Mouse (Mus musculus) frontal cortex, adult (tissue): ENCODE results near the gene Plxnb1.
"Not testable (repeated sequence)": the region's sequence is repeated elsewhere in the genome, so short reads cannot be mapped to it uniquely, and the experiment has no call there.

ENCODE experiments used
- ATAC-seq: cut with Nextera tagmentation; 2 replicates; pipeline ENCODE4 v1.9.2; 2017; ENCODE audit warnings: mild to moderate bottlenecking, moderate library complexity, mixed read lengths; ENCODE audit not compliant: low TSS enrichment

Gene Plxnb1

DNA sequence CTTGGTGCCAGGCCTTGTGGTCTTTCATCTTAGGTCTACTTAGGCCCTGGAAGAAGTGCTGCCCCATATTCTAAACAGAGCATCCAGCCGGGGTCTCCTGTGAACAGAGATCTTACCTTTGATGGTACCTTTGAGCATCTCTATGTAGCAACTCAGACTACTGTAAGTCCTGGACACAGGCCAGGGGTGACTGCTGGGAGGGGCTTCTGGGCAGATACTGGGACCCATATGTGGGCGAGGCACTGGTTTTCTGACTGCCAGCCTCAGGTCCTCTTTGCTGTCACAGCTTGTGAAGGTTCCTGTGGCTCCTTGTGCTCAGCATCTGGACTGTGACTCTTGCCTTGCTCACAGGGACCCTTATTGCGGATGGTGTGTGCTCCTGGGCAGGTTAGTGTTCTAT lies 7.4 kb downstream of the Plxnb1 start:
- no peak for ATAC-seq

DNA sequence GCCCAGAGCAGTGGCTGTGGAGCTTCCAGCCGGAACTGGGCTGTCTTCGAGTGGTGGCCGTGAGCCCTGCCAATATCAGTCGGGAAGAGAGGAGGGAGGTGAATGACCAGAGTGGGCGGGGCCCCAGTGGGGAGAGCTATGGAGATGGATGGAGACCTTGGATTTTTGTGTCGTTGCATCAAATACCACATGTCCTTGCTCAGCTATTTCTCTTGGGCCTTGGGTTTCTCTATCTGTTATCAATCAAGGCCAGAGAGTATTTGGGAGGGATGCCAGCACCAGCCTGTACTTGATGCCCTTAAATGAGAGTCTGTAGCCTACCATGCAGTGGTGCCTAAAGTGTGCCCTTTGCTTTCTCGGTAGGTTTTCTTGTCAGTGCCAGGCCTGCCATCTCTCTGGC lies 8.1 kb downstream of the Plxnb1 start:
- no peak for ATAC-seq

DNA sequence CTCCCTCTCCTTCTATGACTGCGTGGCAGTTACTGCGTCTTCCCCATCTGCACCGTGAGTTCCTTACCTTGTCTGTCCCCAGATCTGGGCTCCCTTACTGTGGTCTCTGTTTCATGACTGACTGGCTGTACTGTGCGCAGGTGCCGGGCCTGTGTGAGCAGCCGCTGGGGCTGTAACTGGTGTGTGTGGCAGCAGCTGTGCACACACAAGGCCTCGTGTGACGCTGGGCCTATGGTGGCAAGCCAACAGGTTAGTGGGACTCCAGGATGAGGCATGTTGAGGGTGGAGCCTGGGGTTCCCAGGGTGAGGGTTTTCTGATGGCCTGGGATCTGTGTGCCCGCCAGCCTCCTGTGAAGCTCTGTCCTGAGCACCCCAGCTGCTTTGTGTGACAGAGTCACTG lies 8.9 kb downstream of the Plxnb1 start:
- no peak for ATAC-seq

DNA sequence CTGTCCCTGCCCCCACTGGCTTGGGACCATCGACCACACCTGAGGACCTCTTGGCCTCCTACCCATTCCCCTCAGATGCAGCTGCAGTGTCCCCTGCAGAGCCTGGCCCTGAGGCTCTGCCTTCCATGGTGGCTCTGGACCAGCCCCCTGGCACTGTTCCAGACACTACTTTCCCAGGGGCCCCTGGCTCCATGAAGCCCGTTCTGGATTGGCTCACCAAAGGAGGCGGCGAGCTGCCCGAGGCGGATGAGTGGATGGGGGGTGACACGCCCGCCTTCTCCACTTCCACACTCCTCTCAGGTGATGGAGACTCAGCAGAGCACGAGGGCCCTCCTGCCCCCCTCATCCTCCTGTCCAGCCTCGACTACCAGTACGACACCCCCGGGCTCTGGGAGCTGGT lies 9.8 kb downstream of the Plxnb1 start:
- ATAC-seq: no peak; the same call in 1 of the 2 replicates

DNA sequence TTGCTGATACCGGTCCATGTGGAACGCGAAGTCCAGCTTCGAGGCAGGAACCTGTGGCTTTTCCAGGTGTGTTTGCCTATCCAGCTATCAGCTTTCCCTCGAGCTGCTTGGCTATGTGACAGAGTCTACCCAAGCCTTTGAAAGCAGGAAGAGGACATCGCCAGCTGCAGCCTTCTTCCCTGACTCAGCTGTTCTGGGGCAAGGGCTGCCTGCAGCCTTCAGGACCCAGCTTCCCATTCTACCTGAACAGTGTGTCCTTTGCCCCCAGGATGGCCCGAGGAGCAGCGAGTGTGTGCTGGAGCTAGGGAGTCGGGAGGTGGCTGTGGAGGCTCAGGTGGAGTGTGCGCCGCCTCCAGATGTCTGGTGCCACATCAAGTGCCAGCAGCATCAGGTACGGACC lies 10.5 kb downstream of the Plxnb1 start:
- no peak for ATAC-seq

DNA sequence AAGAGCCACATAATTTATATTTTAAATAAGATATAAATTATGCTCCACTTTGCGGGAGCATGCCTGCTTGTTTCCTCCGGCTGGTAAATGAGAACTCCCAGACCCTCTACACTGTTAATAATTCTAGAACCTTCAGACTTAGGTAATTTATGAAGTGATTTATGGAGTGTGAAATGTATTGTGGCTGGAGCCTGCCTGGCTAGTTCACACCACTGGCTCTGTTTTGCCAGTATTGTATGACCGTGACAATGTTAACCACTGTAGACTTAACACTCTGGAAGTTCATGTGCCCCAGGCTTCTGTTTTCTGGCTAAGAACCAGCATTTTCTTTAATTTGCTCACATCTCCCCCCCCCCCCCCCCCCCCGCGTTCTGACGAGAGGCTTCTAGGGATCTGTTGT lies 12.2 kb downstream of the Plxnb1 start:
- no peak for ATAC-seq

DNA sequence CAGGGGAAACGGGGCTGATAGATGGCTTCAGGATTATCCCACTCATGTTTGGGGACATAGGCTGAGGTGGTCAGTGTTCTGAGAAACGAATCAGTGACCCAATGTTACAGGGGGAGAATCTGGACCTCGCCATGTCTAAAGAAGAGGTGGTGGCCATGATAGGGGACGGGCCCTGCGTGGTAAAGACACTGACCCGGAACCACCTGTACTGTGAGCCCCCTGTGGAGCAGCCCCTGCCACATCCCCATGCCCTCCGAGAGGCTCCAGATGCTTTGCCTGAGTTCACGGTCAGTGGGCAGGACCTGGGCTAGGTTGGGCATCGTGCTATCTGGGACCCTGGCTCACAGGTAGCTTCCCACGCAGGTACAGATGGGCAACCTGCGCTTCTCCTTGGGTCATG lies 15.1 kb downstream of the Plxnb1 start:
- no peak for ATAC-seq

DNA sequence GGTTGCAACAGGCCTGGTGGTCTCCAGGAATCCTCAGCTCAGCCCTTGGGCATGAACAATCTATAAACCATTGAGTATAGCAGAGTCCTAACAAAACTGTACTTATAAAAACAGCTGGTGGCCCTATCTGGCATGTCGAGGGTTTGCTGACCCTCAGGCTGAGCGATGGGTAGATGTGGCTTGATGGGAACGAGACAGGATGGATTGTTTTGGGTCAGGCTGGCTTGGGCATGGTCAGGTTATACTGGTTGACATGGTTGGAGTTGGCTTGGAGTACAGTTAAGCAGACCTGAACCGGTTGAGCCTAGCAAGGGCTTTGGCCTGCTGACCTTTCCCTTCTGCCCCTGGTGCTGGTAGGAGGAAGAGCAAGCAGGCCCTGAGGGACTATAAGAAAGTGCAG lies 15.9 kb downstream of the Plxnb1 start:
- ATAC-seq: no peak

DNA sequence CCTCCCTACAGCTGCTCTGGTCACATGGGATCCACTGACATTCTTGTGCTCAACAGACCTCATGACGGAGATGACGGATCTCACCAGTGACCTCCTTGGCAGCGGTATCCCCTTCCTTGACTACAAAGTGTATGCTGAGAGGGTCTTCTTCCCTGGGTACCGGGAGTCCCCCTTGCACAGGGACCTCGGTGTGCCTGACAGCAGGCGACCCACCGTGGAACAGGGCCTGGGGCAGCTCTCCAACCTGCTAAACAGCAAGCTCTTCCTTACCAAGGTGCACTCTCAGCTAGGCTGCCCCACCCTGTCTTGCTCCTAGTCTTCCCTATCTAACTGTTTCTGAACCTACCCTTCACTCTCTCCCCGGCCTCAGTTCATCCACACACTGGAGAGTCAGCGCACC lies 16.4 kb downstream of the Plxnb1 start:
- ATAC-seq: no peak

DNA sequence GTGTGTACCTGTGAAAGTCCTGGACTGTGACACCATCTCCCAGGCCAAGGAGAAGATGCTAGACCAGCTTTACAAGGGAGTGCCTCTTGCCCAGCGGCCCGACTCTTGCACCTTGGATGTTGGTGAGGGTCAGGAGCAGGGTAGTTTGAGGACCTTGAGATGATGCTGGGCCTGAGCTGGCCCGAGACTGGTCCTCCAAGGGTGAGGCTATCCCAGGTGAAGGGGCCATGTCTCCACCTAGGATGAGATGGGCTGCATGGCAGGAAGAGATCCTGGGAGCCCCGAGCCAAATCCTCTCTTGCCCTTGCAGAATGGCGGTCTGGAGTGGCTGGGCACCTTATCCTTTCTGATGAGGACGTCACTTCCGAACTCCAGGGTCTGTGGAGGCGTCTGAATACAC lies 18.1 kb downstream of the Plxnb1 start:
- ATAC-seq: no peak

DNA sequence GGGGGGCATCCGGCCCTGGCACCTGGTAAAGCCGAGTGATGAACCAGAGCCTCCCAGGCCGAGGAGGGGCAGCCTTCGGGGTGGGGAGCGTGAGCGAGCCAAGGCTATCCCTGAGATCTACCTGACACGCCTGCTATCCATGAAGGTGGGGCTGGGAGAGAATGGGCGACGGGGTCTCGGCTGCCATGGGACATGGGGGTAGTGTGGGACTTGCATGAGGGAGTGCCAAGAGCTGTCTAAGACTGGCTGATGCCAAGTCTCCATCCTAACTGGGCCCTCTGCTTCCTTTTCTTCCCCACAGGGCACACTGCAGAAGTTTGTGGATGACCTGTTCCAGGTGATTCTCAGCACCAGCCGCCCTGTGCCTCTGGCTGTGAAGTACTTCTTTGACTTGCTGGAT lies 19.1 kb downstream of the Plxnb1 start:
- no peak for ATAC-seq

DNA sequence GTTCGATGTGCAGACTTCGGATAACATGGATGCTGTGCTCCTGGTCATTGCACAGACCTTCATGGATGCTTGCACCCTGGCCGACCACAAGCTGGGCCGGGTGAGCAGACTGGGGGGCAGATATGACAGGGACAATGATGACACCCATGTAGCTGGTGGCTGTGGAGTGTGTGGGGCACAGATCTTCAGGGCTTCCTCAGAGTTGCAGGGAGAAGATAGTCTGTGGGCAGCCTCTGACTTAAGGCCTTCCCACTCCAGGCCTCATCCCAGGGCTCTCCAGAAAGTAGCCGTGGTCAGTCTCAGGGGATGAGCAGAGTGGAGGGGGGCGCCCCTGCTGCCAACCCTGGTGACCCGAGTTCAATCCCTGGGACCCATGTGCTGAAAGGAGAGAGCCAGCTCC lies 19.7 kb downstream of the Plxnb1 start:
- no peak for ATAC-seq

DNA sequence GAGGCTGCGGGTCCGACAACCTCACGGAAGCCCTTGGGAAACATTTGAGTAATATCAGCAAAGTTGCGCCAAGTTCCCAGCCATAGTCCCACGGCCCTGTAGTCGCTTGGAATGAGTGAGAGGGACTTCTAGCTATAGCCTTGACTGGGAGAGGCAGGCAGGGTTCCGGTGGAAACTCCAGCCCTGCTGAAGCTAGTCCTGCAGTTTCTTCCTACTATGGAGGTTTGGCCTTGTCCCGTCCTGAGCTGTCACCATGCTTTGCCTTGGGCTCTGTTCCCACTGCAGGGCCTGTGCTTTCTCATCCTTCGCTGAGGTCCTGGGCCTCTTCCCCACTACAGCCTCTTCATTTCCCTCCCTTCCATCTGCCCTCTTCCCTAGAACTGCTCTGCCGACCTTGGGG lies 21.0 kb downstream of the Plxnb1 start:
- ATAC-seq: no peak

DNA sequence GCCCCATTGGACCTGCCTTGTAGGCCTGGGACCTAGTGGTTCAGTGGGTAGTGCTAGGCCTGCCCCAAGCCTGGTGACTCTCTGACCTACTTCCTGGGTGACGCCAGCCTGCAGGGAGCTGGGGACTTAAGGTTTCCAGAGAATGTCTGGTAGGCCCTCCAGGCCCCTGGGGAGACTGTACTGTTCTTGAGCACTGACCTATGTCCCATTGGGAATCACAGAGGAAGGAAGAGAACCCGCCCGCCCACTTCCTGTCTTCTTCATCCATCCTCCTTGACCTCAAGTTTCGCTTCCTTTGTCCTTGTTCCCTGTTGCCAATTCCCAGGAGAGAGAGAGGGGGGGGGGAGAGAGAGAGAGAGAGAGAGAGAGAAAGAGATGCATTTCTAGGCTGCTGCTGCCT lies 22.9 kb downstream of the Plxnb1 start:
- ATAC-seq: no peak

DNA sequence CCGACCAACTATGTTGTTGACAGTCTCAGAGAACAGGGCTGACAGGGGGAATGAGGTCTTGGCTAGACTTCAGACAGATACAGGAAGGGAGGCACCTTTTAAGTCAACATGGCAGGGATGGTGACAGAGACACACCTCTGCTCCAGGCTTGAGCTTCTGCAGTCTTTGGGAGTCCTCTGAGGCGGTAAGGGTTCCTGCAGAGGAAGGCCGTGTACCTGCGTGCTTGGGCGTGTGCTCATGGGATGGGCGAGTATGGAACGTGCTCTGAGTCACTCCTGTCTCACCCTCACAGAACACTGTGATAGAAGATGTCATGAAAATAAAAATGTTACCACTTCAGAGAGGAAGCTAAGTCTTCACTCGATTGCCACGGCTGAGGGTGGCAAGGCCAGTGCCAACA lies 24.4 kb downstream of the Plxnb1 start:
- no peak for ATAC-seq

DNA sequence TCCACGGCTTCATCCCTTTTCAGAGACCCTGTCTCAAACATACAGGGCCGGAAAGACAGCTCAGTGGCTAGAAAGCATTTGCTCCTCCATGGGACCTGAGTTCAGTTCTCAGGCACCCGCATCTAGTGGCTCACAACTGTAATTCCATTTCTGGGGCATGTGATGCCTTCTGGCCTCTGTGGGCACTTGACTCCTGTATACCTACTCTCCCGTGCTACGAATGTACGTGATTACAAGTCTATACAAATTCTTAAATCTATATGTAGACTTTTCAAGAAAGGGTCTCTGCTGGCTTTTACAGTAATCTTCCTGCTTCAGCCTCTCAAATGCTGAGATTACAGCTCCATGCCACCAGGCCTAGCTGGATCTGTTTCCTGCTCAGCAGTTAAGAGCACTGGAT lies 25.8 kb downstream of the Plxnb1 start:
- ATAC-seq: no peak

DNA sequence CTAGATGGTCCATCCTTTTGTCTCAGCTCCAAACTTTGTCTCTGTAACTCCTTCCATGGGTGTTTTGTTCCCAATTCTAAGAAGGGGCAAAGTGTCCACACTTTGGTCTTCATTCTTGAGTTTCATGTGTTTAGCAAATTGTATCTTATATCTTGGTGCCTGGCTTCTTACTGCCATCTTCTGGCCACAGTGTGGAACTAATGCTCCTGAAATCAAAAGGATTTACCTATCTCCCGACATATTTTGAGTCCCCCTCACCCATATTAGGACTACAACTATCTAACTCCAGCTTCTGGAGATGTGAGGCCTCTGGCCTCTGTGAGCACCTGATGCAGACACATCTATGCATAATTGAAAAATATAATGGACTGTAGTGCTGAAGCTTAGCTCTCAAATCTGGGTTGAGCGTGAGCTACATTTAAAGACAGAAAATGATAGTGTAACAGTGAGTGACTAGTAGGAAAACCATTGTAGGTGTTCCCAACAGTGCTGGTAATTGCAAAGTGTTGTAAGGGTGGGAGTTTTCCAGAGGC lies 27.4 kb downstream of the Plxnb1 start:
- ATAC-seq: peak; percentile 55; the same call in 1 of the 2 replicates

DNA sequence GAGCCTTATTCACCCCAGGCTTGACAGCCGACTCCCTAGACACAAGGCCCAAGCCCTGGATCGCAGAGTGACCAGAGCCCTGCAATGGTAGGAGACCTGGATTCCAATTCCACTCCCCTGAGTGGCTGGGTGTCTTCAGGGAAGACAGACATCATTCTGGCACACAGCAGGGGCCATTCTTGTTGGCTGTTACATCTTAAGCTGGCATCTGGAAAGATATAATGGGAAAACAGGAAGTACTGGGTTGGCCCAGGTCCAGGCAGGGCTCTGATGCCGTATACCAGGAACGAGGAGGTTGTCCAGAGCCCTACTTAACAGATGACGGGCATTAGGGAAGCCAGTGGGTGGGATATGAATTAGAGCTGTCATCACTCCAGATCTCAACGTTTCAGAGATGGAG lies 28.1 kb downstream of the Plxnb1 start:
- ATAC-seq: no peak

DNA sequence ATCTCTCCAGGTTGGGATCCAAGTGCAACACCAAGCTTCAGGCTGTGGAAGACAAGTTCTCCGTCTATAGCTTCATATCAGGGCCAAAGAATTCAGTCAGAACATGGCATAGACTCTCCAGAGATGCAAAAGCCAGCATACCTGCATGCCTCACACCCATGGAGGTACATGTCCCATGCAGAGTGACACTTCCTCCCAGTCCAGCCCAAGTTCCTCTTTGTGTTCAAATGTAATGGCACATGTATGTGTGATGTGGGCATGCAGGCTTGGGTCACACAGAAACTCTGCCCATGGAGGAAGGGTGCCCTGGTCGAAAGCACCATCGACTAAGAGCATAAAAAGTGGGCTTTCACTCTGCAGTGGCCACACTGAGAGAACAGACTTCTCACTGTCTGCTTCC lies 29.0 kb downstream of the Plxnb1 start:
- ATAC-seq: no peak

DNA sequence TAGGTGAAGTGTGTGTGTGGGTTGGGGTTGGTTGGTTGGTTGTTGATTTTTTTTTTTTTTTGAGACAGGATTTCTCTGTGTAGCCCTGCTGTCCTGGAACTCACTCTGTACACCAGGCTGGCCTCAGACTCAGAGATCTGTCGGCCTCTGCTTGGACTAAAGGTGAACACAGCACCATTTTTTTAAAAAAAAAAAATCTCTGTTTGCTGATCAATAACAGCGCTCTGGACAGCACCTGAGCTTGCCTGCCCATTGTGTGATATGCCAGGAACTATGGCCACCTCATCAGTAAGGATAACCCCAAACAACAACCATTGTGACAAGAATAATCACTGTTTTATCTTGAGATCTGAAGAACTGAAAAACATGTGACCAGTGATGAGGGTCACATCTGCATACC lies 29.9 kb downstream of the Plxnb1 start:
- ATAC-seq: no peak

DNA sequence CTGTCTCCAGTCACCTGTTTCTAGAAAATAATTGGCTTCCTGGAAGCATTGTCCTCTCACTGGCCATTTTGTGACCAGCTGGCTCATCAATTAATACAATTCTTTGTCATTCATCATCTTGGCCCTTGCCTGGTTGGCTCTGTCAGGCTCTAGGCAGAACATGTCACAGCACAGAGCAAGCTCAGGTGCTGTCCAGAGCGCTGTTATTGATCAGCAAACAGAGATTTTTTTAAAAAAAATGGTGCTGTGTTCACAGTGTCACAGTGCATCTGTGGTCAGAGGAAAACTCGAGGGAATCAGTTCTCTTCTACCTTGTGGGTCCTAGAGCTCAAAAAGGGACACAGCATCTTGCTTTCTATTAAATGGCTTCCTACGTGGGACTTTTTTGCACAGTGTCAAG lies 30.3 kb downstream of the Plxnb1 start:
- ATAC-seq: no peak

DNA sequence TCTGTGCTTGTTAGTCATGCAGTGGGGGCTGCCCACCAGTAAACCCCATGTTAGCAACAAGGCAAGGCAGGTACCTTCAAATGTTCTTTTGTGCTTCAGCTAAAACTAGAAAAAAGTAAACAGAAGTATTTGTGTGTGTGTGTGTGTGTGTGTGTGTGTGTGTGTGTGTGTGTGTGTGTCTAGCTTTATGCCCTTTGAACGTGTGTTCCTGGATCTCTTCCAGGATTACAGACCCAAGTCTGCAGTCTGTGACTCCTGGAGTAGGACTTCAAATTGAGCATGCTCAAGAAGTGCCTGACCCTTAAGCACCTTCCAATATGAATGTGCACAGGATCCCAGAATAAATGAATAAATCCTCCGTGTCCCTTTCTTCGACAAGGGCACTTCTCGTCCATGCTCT lies 31.9 kb downstream of the Plxnb1 start:
- no peak for ATAC-seq

DNA sequence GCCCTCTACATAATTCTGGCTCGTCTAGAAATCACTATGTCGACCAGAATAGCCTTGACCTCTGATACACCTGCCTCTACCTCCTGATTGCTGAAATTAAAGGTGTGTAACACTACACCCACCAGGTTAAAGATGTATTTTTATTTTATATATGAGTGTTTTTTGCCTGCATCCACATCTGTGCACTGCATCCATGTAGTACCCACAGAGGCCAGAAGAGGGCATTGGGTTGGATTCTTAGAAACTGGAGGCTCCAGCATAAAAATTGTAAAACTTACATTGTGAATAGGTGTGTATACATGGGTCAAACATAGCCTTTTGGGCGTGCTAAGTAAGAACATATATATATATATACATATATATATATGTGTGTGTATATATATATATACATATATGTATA lies 33.0 kb downstream of the Plxnb1 start:
- no peak for ATAC-seq

DNA sequence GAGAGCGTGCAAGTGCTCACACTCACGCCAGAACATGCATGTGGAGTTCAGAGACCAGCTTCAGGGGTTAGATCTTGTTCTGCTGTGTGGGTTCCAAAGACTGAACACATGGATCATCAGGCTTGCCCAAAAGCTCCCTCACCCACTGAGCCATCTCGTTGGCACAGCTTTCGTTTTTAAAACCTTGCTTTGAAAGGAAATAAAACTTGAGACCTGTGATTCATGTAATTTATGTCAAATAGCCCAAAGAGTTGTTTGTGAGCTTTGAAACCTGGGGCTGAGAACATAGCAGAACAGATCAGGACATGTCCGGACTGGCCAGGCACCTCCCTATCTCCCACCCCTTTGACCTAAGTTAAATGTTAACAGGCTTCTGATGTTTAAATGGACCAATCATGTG lies 34.9 kb downstream of the Plxnb1 start:
- no peak for ATAC-seq

DNA sequence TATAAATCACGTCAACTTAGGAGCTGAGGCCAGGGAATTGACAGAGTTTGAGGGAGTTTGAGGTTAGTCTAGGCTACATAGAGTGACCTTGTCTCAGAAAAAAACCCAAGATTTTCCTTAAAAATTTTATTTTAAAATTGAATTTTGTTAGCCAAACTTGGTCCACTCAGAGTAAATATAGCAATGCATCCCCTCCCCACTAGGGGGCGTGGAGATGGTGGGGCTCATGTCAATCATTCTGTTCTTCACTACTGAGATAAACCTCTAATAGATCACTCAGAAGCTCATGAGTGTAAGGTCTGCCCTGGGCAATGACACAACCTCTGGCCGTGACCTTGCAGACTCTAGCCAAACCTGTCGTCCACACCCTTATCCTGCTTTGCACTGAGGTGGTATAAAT lies 45.2 kb downstream of the Plxnb1 start:
- not testable (repeated sequence) for ATAC-seq
